Mouse (Mus musculus) adrenal gland, adult 18-20 months (tissue): Measurements from ENCODE around the gene Dhrs13. TPM values are rescaled to one million over a fixed set of nuclear protein-coding genes. Genes with fewer than 3 reads are reported as not detected.

Experiments
- DNase-seq, 2 experiments: peaks; one replicate each; pipeline ENCODE4 v3.0.0; 2021 to 2022; ENCODE audit warnings: low spot score in 2 of 2
- long read RNA-seq, 2 experiments: library from polyadenylated mRNA; stranded (forward); transcript quantifications; one replicate each; pipeline ENCODE4 v2.0.0; 2021
- total RNA-seq, 2 experiments: library from RNA; stranded (reverse); gene quantifications; 1 replicate in 1 of 2; 2 replicates in 1 of 2; pipeline ENCODE4 v1.2.3; 2021

Dhrs13 gene
- 10 to 100 TPM in 1 of 2 experiments, 1 to 10 TPM in 1; 8.4 to 10.1 TPM for total RNA-seq
- long read RNA-seq, experiment 1, partial matches to known transcripts = 0 of 4 reads
- long read RNA-seq, experiment 1, other reads (novel, unspliced or antisense) = 1 of 4 reads
- long read RNA-seq, experiment 2, transcript Dhrs13-201 (5 exons, 1,779 nt) = major isoform, 16 of 18 reads
- long read RNA-seq, experiment 2, partial matches to known transcripts = 0 of 18 reads
- long read RNA-seq, experiment 2, other reads (novel, unspliced or antisense) = 0 of 18 reads

DNA sequence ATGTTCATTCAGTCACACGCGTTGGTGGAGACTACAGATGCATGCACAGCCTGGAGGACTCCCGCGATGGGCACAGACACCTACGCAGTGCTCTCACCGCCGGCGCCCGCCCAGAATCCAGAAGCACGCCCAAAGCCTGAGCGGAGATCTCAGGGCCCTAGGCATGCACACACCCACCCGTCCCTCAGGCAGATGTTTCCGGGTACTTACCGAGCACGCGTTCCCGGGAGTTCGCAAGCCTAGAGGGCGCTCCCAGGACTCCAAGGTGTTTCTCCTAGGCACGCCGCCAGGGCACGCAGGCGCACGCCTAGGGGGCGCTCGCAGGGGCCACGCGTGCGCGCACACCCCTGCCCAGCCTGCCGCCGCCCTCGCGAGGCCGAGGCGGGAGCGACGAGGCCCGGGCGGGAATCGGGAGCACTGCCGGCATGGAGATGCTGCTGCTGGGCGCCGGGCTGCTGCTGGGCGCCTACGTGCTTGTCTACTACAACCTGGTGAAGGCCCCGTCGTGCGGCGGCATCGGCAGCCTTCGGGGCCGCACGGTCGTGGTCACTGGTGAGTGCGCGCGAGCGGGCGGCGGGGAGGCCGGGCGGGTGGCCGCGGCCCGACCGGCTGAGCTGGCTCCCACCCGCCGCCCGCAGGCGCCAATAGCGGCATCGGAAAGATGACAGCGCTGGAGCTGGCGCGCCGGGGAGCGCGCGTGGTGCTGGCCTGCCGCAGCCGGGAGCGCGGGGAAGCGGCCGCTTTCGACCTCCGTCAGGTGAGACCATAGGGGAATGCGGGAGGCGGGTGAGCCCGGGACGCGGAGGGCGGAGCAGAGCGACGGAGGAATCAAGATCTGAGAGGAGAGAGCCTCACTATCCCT is at the start of gene Dhrs13:
TSS of gene Dhrs13 (plus strand) at position 334 of the 862 bp plus-strand sequence.
- DNase-seq = peak; percentile 94 to 95

GRCm38 (mm10) chr11:77982441-77982905 is 49.6 kb upstream of the Dhrs13 start, which contains the start of gene Phf12:
Gene Phf12 (plus strand): TSS chr11:77982754.
- peak; percentile 99 for DNase-seq

DNA sequence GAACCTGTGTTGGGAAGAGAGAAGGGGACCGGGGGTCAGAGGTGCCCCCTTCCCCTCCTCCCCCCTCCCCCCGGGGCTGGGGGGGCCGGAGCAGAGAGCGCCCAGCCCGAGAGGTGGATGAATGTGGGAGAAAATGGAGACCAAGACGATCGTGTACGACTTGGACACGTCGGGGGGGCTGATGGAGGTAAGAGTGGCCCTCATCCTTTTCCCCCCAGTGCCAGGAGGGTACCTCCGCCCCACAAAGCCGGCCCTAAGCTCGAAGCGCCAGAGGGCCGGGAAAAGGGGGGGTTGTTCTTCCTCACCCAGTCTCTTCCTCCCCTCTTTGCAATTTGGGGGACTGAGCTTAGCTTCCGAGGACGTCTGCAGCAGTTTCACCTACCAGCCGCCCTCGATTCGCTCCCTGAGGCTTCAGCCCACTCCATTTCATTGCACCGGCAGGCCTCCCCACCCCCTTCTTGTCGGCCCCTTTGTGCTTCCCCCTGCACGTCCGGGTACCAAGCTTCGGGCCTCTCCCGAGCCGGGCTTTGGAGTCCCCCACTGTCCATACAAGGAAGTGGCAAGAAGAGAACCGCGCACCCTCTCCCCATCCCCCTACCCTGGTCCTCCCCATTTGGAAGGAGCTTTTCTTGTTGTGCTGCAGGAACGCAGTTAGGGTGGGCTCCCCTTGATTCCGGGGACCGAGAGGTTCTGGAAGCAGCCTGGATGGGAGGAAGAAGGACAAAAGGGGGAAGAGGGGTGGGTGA is 48.7 kb upstream of the Dhrs13 start:
- peak; percentile 43 to 44 for DNase-seq

GRCm38 (mm10) chr11:77983937-77984835 is 47.9 kb upstream of the Dhrs13 start:
- DNase-seq = peak; percentile 70 to 72

- peak; percentile 53 to 54 for DNase-seq
Measured at GRCm38 (mm10) chr11:77984836-77985231, 47.2 kb upstream of the Dhrs13 start.

DNA sequence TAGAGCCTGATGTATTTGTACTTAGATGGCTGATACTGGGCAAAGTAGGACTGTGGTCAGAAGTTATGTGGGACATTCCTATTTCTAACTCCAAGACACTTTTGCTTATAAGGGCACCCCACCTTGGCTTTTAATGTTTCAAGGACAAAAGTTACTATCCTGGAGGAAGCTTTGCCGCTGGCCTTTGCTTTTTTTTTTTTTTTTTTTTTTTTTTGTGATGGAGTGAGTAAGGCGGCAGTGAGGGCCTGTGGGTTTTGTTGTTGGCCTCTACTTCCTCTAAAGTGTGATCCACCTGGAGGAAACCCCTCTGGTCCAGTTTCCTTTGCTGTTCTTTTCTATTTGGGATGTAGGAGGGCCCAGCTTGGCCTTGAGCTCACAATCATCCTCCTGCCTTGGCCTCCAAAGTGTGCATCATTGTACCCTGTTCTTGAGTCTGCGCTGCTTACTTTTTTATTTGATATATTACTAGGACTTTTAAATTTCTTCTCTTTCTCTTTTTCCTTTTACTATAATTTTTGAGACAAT is 46.5 kb upstream of the Dhrs13 start:
- no peak for DNase-seq

- DNase-seq = no peak
Measured at GRCm38 (mm10) chr11:77989071-77989690, 42.9 kb upstream of the Dhrs13 start.

DNA sequence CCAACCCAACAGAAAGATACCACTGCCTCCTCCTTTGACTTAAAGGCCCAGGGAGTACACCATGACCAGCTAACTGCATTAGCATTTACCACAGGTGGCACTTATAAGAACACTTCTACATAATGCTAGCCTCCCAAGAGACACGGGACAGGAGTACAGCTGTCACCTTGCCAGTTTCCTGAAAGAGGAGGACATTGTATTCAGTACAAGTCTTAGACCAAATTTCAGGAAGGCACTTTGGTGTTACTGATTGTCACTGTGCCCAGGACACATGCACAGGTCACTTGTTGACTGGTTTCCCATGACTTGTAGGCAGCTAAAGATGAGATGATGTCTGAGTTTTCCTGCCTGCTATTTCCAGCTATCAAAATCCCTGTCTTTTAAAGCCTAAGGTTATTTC is 36.5 kb upstream of the Dhrs13 start:
- DNase-seq = no peak

DNA sequence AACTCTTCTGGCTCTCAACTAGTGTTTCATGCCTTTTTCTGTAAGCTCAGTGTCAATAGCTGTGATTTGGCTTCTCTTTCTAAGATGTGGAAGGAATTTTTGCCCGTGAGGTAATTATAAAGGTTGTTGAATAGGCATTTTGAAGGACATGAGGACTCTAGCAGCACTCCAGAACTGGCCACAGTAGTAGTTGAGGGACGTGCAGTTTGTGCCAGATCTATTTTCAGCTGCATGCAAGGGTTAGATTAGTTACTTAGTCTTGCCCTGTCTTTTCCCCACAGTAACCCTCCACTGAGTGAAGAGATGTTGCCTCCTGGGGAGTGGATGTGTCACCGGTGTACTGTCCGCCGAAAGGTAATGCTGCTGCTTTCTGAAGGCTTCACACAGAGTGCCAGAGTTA is 25.6 kb upstream of the Dhrs13 start:
- no peak for DNase-seq

DNA sequence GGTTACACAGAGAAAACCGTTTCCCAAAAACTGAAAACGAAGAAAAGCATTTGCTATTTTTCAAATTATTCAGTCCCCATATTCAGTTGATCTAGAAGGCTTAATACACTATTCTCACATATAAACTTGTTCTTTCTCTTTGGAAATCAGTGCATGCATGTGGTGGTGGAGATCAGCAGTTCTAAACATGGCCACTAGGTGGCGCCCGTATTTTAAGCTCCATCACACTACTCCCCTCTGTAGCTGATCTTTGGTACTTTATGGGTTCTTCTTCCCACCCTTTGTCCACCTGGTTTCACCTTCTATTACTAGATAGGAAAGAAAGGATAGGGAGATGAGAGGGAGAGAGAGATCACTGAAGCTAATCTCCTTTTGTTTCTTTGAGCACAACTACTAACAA is 12.4 kb upstream of the Dhrs13 start:
- peak; percentile 75 to 79 for DNase-seq

GRCm38 (mm10) chr11:78023607-78024006 is 8.5 kb upstream of the Dhrs13 start:
- no peak for DNase-seq

DNA sequence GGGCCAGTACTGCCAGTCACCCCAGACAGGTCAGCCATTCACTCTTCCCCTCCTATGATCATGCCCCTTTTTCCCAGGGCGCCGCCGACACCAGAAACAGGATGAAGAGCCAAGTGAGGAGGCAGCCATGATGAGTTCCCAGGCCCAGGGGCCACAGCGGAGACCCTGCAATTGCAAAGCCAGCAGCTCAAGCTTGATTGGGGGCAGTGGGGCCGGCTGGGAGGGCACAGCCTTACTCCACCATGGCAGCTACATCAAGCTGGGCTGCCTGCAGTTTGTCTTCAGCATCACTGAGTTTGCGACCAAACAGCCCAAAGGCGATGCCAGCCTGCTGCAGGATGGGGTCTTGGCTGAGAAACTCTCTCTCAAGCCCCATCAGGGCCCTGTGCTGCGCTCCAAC is 2.8 kb upstream of the Dhrs13 start:
- DNase-seq = no peak

GRCm38 (mm10) chr11:78030600-78030999 is 1.5 kb upstream of the Dhrs13 start:
- no peak for DNase-seq

- DNase-seq = no peak
Measured at GRCm38 (mm10) chr11:78031389-78031788, 691 bp upstream of the Dhrs13 start.

- DNase-seq = no peak
Measured at GRCm38 (mm10) chr11:78032809-78033195, 722 bp downstream of the Dhrs13 start.

GRCm38 (mm10) chr11:78033931-78034617 is 2.0 kb downstream of the Dhrs13 start:
- DNase-seq = peak in 1 of 2 experiments; percentile 52

DNA sequence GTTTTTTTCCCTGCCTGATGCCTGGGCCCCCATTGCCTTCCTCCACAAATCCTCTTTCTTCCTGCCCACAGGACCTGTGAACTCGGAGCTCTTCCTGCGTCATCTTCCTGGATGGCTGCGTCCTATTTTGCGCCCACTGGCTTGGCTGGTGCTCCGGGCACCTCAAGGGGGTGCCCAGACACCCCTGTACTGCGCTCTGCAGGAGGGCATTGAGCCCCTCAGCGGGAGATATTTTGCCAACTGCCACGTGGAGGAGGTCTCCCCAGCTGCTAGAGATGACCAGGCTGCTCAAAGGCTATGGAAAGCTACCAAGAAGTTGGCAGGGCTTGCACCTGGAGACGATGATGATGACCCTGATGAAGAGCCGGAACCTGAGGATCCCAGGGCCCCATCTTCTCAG is 4.7 kb downstream of the Dhrs13 start:
- no peak for DNase-seq

DNA sequence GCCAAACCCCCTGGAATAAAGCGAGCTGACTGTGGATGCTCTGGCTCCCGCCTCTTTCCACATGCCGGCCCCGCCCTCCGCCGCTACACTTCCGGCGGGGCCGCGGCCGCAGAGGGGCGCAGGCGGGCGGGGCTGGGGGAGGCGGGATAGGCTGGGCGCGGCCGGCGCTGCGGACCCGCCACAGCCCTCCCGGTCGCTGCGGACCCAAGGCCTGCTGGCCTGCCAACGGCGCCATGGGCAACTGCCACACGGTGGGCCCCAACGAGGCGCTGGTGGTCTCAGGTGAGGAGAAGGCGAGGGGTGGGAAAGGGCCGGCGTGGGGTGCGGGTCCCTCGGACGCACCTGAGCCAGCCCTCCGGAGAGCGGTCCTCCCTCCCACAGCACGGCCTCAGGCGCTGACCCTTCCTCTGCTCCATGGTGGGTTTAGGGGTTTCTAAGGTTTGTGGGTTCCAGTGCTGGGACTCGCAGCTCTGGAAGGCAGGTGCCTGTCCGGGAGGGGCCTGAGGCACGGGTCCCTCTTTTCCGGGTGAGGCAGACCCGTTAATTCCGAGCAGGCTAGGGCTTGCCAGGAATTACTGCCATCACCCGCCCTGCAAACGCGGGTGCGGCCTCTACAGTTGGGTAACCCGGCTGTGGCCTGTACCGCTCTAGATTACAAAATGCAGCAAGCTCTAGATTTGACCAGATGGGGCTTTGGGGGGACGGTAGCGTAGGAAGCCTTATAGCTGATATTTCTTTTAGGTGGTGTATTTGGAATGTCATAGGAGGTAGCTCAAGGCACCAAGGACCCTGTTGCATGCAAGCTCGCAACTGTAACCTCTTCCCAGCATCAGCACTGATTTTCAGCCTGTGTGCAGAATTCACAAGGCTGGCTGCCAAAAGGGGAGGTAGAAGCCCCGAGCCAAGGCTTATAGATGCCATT is 6.0 kb downstream of the Dhrs13 start, which contains the start of gene Flot2:
TSS of gene Flot2 (plus strand) at position 101 of the 922 bp plus-strand sequence.
- DNase-seq = peak; percentile 58 to 70
